Mouse (Mus musculus) ES-Bruce4 (cell line): ENCODE results near the gene Vwa7. TPM values are rescaled to one million over a fixed set of nuclear protein-coding genes. Genes with fewer than 3 reads are reported as not detected.
"Not testable (repeated sequence)": the region's sequence is repeated elsewhere in the genome, so short reads cannot be mapped to it uniquely, and the experiment has no call there.

Source experiments
- H3K27ac ChIP-seq: 2 replicates; pipeline ENCODE4 v1.5.1; 2012; ENCODE audit warnings: low read length, inconsistent platforms; ENCODE audit not compliant: insufficient read depth
- H3K27me3 ChIP-seq: 2 replicates; pipeline ENCODE4 v1.6.1; 2012; ENCODE audit warnings: mild to moderate bottlenecking, low read length, inconsistent platforms; ENCODE audit not compliant: control insufficient read depth, poor library complexity, insufficient read depth, severe bottlenecking
- H3K36me3 ChIP-seq: 2 replicates; pipeline ENCODE4 v1.6.1; 2012; ENCODE audit warnings: inconsistent platforms, mild to moderate bottlenecking, low read length, moderate library complexity; ENCODE audit not compliant: control insufficient read depth, poor library complexity, insufficient read depth, severe bottlenecking
- H3K4me1 ChIP-seq: one replicate; pipeline ENCODE4 v1.8.1; 2011; ENCODE audit warnings: low read length; ENCODE audit not compliant: control insufficient read depth, insufficient read depth
- H3K4me3 ChIP-seq: 2 replicates; pipeline ENCODE4 v1.5.1; 2011; ENCODE audit warnings: low read depth, mild to moderate bottlenecking, low read length
- H3K9ac ChIP-seq: 2 replicates; pipeline ENCODE4 v1.6.1; 2012; ENCODE audit warnings: low read depth, mild to moderate bottlenecking, inconsistent platforms; ENCODE audit not compliant: poor library complexity, severe bottlenecking
- H3K9me3 ChIP-seq: replicated peaks from 2 replicates; pipeline ENCODE4 v1.6.1; 2012; ENCODE audit warnings: mild to moderate bottlenecking, low read length, inconsistent platforms; ENCODE audit not compliant: control insufficient read depth, poor library complexity, insufficient read depth, severe bottlenecking
- CTCF ChIP-seq: IDR thresholded peaks from one replicate; pipeline ENCODE4 v1.8.1; 2011; ENCODE audit warnings: low read depth, low read length
- EP300 ChIP-seq: IDR thresholded peaks from 2 replicates; pipeline ENCODE4 v1.6.1; 2011; ENCODE audit warnings: low read depth, low read length; ENCODE audit not compliant: insufficient read depth
- POLR2A ChIP-seq: IDR thresholded peaks from one replicate; pipeline ENCODE4 v1.8.1; 2011; ENCODE audit warnings: low read length; ENCODE audit not compliant: insufficient read depth
- polyA plus RNA-seq: library from polyadenylated mRNA; stranded (reverse); fragments of >200 nt; gene quantifications from 2 replicates; pipeline ENCODE4 v1.2.4, GENCODE M21; 2011; ENCODE audit warnings: low read depth; ENCODE audit not compliant: missing spikeins, insufficient read depth, insufficient read length

Vwa7 gene
- polyA plus RNA-seq, 1 experiment, result 0.30 TPM

GRCm38 (mm10) chr17:34998526-34999430, 17.6 kb upstream of the Vwa7 start:
- Histone ChIP-seq H3K4me3 (peak overlapping the region; percentile 18; the same call in 1 of the 2 replicates), H3K4me1 (peaks cover 5% of the 10 kb centered on the region), H3K27me3 (no peaks in the 10 kb centered on the region), H3K36me3 (peaks cover 5% of the 10 kb centered on the region), H3K27ac (peak overlapping the region; percentile 85; the same call in 1 of the 2 replicates), H3K9ac (peak overlapping the region; percentile 92), H3K9me3 (no peaks in the 10 kb centered on the region)
- TF ChIP-seq CTCF, result peak; percentile 24
- TF ChIP-seq POLR2A, result no peak

- peak overlapping the region; percentile 94 for H3K4me3 ChIP-seq
- H3K36me3 ChIP-seq, result peaks cover 17% of the 10 kb centered on the region
- H3K9me3 ChIP-seq, H3K27me3 ChIP-seq, H3K4me1 ChIP-seq: not testable (repeated sequence)
- H3K9ac ChIP-seq, result peak overlapping the region; percentile 92
- peak overlapping the region; percentile 85 for H3K27ac ChIP-seq
These were observed 16.3 kb upstream of the Vwa7 start for GRCm38 (mm10) chr17:34999871-35000716.

- no peak for TF ChIP-seq CTCF
- TF ChIP-seq POLR2A, result peak; percentile 63
- peak; percentile 31; the same call in 1 of the 2 replicates for TF ChIP-seq EP300
- Histone ChIP-seq H3K36me3 (peaks cover 23% of the 10 kb centered on the region), H3K4me1 (peaks cover 5% of the 10 kb centered on the region)
These were observed 15.5 kb upstream of the Vwa7 start, which contains the start of gene Vars for GRCm38 (mm10) chr17:35000717-35001451. TSS of gene Vars (plus strand) at chr17:35000987.

DNA sequence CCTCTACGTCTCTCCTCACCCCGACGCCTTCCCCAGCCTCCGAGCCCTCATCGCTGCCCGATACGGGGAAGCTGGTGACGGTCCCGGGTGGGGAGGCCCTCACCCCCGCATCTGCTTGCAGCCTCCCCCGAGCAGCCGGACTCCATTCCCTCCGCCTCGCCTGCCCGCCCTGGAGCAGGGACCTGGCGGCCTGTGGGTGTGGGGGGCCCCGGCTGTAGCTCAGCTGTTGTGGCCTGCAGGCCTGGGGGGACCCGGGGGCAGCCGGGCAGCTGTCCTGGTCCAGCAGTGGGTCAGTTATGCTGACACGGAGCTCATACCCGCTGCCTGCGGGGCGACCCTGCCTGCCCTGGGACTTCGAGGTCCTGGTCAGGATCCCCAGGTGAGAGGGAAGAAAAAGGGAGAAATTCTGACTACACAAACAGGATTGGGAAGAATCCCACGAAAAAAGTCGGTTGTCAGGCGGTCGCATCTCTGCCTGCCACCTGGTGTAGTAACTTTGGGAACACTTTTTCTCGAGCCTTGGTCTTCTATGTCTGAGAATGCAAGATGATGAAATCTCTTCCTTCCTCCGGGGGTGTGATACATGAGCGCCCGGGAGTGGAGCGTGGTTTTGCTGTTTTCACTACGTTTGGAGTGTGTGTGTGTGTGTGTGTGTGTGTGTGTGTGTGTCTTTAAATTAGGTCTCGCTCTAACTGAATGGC, 14.8 kb upstream of the Vwa7 start:
- Histone ChIP-seq H3K27me3 (no peaks in the 10 kb centered on the region), H3K36me3 (peaks cover 26% of the 10 kb centered on the region), H3K4me3 (peak overlapping the region; percentile 91), H3K4me1 (peaks cover 5% of the 10 kb centered on the region), H3K9me3 (no peaks in the 10 kb centered on the region), H3K27ac (peak overlapping the region; percentile 47), H3K9ac (peak overlapping the region; percentile 92)
- no peak for TF ChIP-seq POLR2A
- no peak for TF ChIP-seq CTCF
- no peak for TF ChIP-seq EP300

More at GRCm38 (mm10) chr17:35000717-35001451, 15.5 kb upstream of the Vwa7 start, which contains the start of gene Vars:
- Histone ChIP-seq H3K9ac (peak within 1 kb of the TSS; percentile 92), H3K4me3 (peak within 1 kb of the TSS; percentile 94), H3K9me3 (no peaks in the 10 kb centered on the region), H3K27ac (peak within 1 kb of the TSS; percentile 85), H3K27me3 (no peaks in the 10 kb centered on the region)

DNA sequence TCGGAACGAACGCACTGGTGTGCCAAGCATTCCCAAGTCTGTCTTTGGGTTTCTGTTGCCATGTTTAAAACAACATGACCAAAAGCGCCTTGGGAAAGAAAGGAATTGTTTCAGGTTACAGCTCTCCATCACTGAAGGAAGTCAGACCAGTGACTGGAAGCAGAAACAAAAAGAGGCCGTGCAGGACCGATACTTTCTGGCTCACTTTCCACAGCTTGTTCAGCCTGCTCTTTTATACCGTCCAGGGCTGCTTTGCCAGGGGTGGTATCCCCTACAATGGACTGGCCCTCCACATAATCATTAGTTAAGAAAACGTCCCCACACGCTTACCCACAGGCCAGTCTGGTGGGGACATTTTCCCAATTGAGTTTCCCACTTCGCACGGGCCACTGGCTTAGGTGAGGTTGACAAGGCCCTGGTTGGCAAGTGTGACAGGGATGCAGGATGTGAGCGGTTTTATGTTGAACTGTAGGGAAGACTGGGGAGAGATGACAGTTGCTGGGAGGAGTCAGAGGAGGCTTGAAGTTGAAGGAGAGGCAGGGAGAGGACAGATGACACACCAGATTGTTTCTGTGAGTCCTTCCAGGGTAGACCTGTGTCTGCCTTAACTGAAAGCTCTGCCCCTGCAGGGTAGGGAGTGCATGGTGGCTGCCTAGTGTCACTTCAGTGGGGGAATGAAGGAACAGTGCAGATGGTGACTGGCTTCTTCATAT, 14.1 kb upstream of the Vwa7 start:
- H3K9ac ChIP-seq, result peak overlapping the region; percentile 92
- H3K27me3 ChIP-seq, result no peaks in the 10 kb centered on the region
- peaks cover 3% of the 10 kb centered on the region for H3K4me1 ChIP-seq
- TF ChIP-seq POLR2A (no peak), CTCF (no peak), EP300 (no peak)
- peaks cover 31% of the 10 kb centered on the region for H3K36me3 ChIP-seq
- H3K27ac ChIP-seq, result peak overlapping the region; percentile 17; the same call in 1 of the 2 replicates
- no peaks in the 10 kb centered on the region for H3K9me3 ChIP-seq
- peak overlapping the region; percentile 91 for H3K4me3 ChIP-seq
